Mouse (Mus musculus) inflammation-experienced regulatory T-cells, adult 16 weeks (primary cell): ENCODE results near the gene Fam98c. TPM values are rescaled to one million over a fixed set of nuclear protein-coding genes. Genes with fewer than 3 reads are reported as not detected.

Experiments
- polyA plus RNA-seq: library from polyadenylated mRNA; unstranded; fragments of 100-300 nt; shearing (Covaris generic); gene quantifications from one replicate; pipeline ENCODE4 v1.2.1, GENCODE M21; 2017

Fam98c gene
- 18.1 TPM for polyA plus RNA-seq

GRCm38 (mm10) chr7:29155838-29156782 lies at the start of gene Fam98c:
Gene Fam98c (minus strand): TSS chr7:29156234.

GRCm38 (mm10) chr7:29180077-29180853 lies 24.2 kb upstream of the Fam98c start, which contains the start of gene Psmd8:
Gene Psmd8 (minus strand): TSS chr7:29180701.

GRCm38 (mm10) chr7:29170066-29170754 lies 14.2 kb upstream of the Fam98c start, which contains the start of the genes Ggn and Spred3:
Gene Ggn (plus strand): TSS chr7:29170210.
Gene Spred3 (minus strand): TSS chr7:29170411.

GRCm38 (mm10) chr7:29134693-29135386 lies 21.2 kb downstream of the Fam98c start, which contains the start of gene Rasgrp4:
Gene Rasgrp4 (plus strand): TSS chr7:29134851.

GRCm38 (mm10) chr7:29124970-29125369 lies 31.1 kb downstream of the Fam98c start, which contains the start of gene Ryr1:
Gene Ryr1 (minus strand): TSS chr7:29125179.

Other genes with a start within 250 kb of the Fam98c start
- 380 TPM for gene Actn4, start 193.9 kb downstream of the Fam98c start, polyA plus RNA-seq
- 338 TPM for gene Eif3k, start 174.4 kb downstream of the Fam98c start, polyA plus RNA-seq
- gene Map4k1, start 174.2 kb downstream of the Fam98c start, polyA plus RNA-seq = 163 TPM
- gene Ryr1, start 31.1 kb downstream of the Fam98c start, polyA plus RNA-seq = not detected
- 1.0 TPM for gene Rasgrp4, start 21.4 kb downstream of the Fam98c start, polyA plus RNA-seq
- 0.15 TPM for gene Ggn, start 14.0 kb upstream of the Fam98c start, polyA plus RNA-seq
- not detected for gene Spred3, start 14.2 kb upstream of the Fam98c start, polyA plus RNA-seq
- gene Psmd8, start 24.5 kb upstream of the Fam98c start, polyA plus RNA-seq = 241 TPM
- 1.3 TPM for gene Catsperg1, start 57.8 kb upstream of the Fam98c start, polyA plus RNA-seq
- 2.0 TPM for gene Kcnk6, start 76.3 kb upstream of the Fam98c start, polyA plus RNA-seq
- 71.0 TPM for gene Yif1b, start 82.1 kb upstream of the Fam98c start, polyA plus RNA-seq
- gene 2200002D01Rik, start 92.2 kb upstream of the Fam98c start, polyA plus RNA-seq = 5.7 TPM
- 80.3 TPM for gene Spint2, start 125.7 kb upstream of the Fam98c start, polyA plus RNA-seq
- gene Ppp1r14a, start 133.1 kb upstream of the Fam98c start, polyA plus RNA-seq = not detected
- 0.46 TPM for gene Dpf1, start 147.7 kb upstream of the Fam98c start, polyA plus RNA-seq